Mouse (Mus musculus): Measurements from ENCODE around the gene Xpo5. TPM values are rescaled to one million over a fixed set of nuclear protein-coding genes. Genes with fewer than 3 reads are reported as not detected.

The Xpo5 gene
- total and polyA plus RNA-seq, 2 experiments from 2014 or later, result 11.7 to 28.9 TPM

- H3K4me2 ChIP-seq (ENCODE audit: low read depth, low read length), result peak overlapping the region; percentile 41
Observed at GRCm38 (mm10) chr17:46162551-46162950, 40.0 kb upstream of the Xpo5 start.

GRCm38 (mm10) chr17:46162951-46163421 lies 39.6 kb upstream of the Xpo5 start:
- peaks cover 43% of the 10 kb centered on the region for H3K36me3 ChIP-seq (replicated peaks; ENCODE audit: control insufficient read depth, insufficient read depth, low read length)
- WGBS, result 44% methylated on average over 9 of the region's 9 CpGs
- no peak overlapping the region for H3K9ac ChIP-seq (replicated peaks; ENCODE audit: low read depth, low read length)
- no peaks in the 10 kb centered on the region for H3K27me3 ChIP-seq (ENCODE audit: control insufficient read depth, insufficient read depth, low read length)
- H3K27ac ChIP-seq (ENCODE audit: low read depth), result peak overlapping the region; percentile 76
- H3K4me2 ChIP-seq (ENCODE audit: low read depth, low read length), result peak overlapping the region; percentile 41
- H3K4me1 ChIP-seq (ENCODE audit: control insufficient read depth, insufficient read depth), result peaks cover 28% of the 10 kb centered on the region
- DNase-seq (ENCODE audit: low spot score), result peak; percentile 34
- ATAC-seq (ENCODE audit: insufficient read depth, low read depth), result no peak
- TF ChIP-seq CTCF (IDR thresholded peaks at IDR 0.05; ENCODE audit: low read depth) (no peak), EP300 (IDR thresholded peaks at IDR 0.05; ENCODE audit: low read depth) (no peak)
- peak overlapping the region; percentile 23 for H3K4me3 ChIP-seq (ENCODE audit: low read depth, low read length)
- H3K9me3 ChIP-seq (replicated peaks; ENCODE audit: control insufficient read depth, low read length), result no peaks in the 10 kb centered on the region

More at GRCm38 (mm10) chr17:46162551-46162950, 40.0 kb upstream of the Xpo5 start:
- DNase-seq (ENCODE audit: low spot score), result no peak
- no peaks in the 10 kb centered on the region for H3K27me3 ChIP-seq (ENCODE audit: control insufficient read depth, insufficient read depth, low read length)
- H3K4me1 ChIP-seq (ENCODE audit: control insufficient read depth, insufficient read depth), result peaks cover 28% of the 10 kb centered on the region
- no peaks in the 10 kb centered on the region for H3K9me3 ChIP-seq (replicated peaks; ENCODE audit: control insufficient read depth, low read length)
- peak overlapping the region; percentile 76 for H3K27ac ChIP-seq (ENCODE audit: low read depth)
- H3K4me3 ChIP-seq (ENCODE audit: low read depth, low read length), result peak overlapping the region; percentile 23; the same call in 1 of the 2 replicates
- H3K9ac ChIP-seq (replicated peaks; ENCODE audit: low read depth, low read length), result no peak overlapping the region
- TF ChIP-seq EP300 (IDR thresholded peaks at IDR 0.05; ENCODE audit: low read depth) (no peak), CTCF (IDR thresholded peaks at IDR 0.05; ENCODE audit: low read depth) (no peak)
- ATAC-seq (ENCODE audit: insufficient read depth, low read depth), result no peak
- peaks cover 39% of the 10 kb centered on the region for H3K36me3 ChIP-seq (replicated peaks; ENCODE audit: control insufficient read depth, insufficient read depth, low read length)
- WGBS, result 75% methylated on average over 7 of the region's 7 CpGs

DNA sequence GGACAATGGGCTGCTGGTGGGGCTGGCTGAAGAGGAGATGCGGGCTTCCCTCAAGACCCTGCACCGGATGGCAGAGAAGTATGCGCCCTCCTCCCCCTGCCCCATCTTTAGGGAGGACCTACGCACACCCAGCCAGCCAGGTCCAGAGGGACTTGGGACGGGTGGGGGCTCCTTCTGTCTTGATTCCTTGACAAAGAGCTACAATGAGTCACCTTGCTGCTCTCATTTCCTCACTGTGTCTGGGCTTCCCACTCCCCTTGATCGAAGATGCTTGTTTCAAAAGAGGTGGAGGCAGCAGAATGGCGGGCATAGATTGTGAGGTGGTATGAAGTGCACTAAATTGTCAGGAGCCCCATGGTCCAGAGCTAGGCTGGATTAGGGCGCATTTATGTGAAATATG lies 38.3 kb upstream of the Xpo5 start:
- no peak for TF ChIP-seq CTCF (IDR thresholded peaks at IDR 0.05; ENCODE audit: low read depth)
- TF ChIP-seq EP300 (IDR thresholded peaks at IDR 0.05; ENCODE audit: low read depth), result no peak
- no peak overlapping the region for H3K9ac ChIP-seq (replicated peaks; ENCODE audit: low read depth, low read length)
- no peaks in the 10 kb centered on the region for H3K27me3 ChIP-seq (ENCODE audit: control insufficient read depth, insufficient read depth, low read length)
- peaks cover 33% of the 10 kb centered on the region for H3K4me1 ChIP-seq (ENCODE audit: control insufficient read depth, insufficient read depth)
- no peak overlapping the region for H3K27ac ChIP-seq (ENCODE audit: low read depth)
- no peak for DNase-seq (ENCODE audit: low spot score)
- H3K36me3 ChIP-seq (replicated peaks; ENCODE audit: control insufficient read depth, insufficient read depth, low read length), result peaks cover 56% of the 10 kb centered on the region
- WGBS, result 86% methylated on average over 8 of the region's 8 CpGs
- H3K9me3 ChIP-seq (replicated peaks; ENCODE audit: control insufficient read depth, low read length), result no peaks in the 10 kb centered on the region
- ATAC-seq (ENCODE audit: insufficient read depth, low read depth), result no peak
- H3K4me3 ChIP-seq (ENCODE audit: low read depth, low read length), result no peak overlapping the region
- H3K4me2 ChIP-seq (ENCODE audit: low read depth, low read length), result no peak overlapping the region

GRCm38 (mm10) chr17:46164791-46165190 lies 37.8 kb upstream of the Xpo5 start:
- Histone ChIP-seq H3K36me3 (replicated peaks; ENCODE audit: control insufficient read depth, insufficient read depth, low read length) (peaks cover 61% of the 10 kb centered on the region), H3K4me1 (ENCODE audit: control insufficient read depth, insufficient read depth) (peaks cover 31% of the 10 kb centered on the region), H3K4me2 (ENCODE audit: low read depth, low read length) (no peak overlapping the region), H3K27ac (ENCODE audit: low read depth) (no peak overlapping the region), H3K9ac (replicated peaks; ENCODE audit: low read depth, low read length) (no peak overlapping the region), H3K27me3 (ENCODE audit: control insufficient read depth, insufficient read depth, low read length) (no peaks in the 10 kb centered on the region), H3K4me3 (ENCODE audit: low read depth, low read length) (no peak overlapping the region), H3K9me3 (replicated peaks; ENCODE audit: control insufficient read depth, low read length) (no peaks in the 10 kb centered on the region)
- no peak for TF ChIP-seq EP300 (IDR thresholded peaks at IDR 0.05; ENCODE audit: low read depth)
- no peak for TF ChIP-seq CTCF (IDR thresholded peaks at IDR 0.05; ENCODE audit: low read depth)
- DNase-seq (ENCODE audit: low spot score) (no peak), ATAC-seq (ENCODE audit: insufficient read depth, low read depth) (no peak)
- WGBS, result 92% methylated on average over 10 of the region's 10 CpGs

DNA sequence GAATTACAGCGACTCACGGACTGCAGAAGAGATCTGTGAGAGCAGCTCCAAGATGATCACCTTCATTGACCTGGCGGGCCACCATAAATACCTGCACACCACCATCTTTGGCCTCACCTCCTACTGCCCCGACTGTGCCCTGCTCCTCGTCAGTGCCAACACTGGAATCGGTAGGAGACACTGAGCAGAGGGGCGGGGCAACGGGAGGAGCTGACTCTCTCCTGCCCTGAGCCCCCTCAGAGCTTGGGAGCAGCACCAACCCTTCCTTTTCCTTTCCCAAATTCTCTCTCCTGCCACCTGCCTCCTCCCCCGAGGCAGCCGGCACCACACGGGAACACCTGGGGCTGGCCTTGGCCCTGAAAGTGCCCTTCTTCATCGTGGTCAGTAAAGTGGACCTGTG lies 37.1 kb upstream of the Xpo5 start:
- no peak overlapping the region for H3K4me3 ChIP-seq (ENCODE audit: low read depth, low read length)
- no peak overlapping the region for H3K4me2 ChIP-seq (ENCODE audit: low read depth, low read length)
- DNase-seq (ENCODE audit: low spot score) (no peak), ATAC-seq (ENCODE audit: insufficient read depth, low read depth) (no peak)
- no peak overlapping the region for H3K27ac ChIP-seq (ENCODE audit: low read depth)
- H3K9me3 ChIP-seq (replicated peaks; ENCODE audit: control insufficient read depth, low read length), result no peaks in the 10 kb centered on the region
- TF ChIP-seq EP300 (IDR thresholded peaks at IDR 0.05; ENCODE audit: low read depth) (no peak), CTCF (IDR thresholded peaks at IDR 0.05; ENCODE audit: low read depth) (no peak)
- WGBS, result 82% methylated on average over 11 of the region's 12 CpGs
- peaks cover 31% of the 10 kb centered on the region for H3K4me1 ChIP-seq (ENCODE audit: control insufficient read depth, insufficient read depth)
- H3K36me3 ChIP-seq (replicated peaks; ENCODE audit: control insufficient read depth, insufficient read depth, low read length), result peaks cover 67% of the 10 kb centered on the region
- no peak overlapping the region for H3K9ac ChIP-seq (replicated peaks; ENCODE audit: low read depth, low read length)
- H3K27me3 ChIP-seq (ENCODE audit: control insufficient read depth, insufficient read depth, low read length), result no peaks in the 10 kb centered on the region

DNA sequence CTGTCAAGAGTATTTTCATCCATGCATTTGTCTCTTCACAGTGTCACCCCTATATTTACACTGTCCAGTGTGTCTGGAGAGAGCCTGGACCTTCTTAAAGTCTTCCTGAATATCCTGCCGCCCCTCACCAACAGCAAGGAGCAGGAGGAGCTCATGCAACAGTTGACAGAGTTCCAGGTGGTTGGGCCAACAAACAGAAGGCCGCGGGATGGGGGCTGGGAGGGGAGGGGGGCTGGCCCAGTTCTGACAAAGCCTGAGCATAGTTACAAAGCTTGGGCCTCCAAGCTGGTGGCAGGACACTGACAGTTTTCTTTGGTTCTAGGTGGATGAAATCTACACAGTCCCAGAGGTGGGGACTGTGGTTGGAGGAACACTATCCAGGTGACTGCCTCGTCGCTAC lies 36.3 kb upstream of the Xpo5 start:
- H3K4me2 ChIP-seq (ENCODE audit: low read depth, low read length), result no peak overlapping the region
- TF ChIP-seq EP300 (IDR thresholded peaks at IDR 0.05; ENCODE audit: low read depth) (no peak), CTCF (IDR thresholded peaks at IDR 0.05; ENCODE audit: low read depth) (no peak)
- H3K27me3 ChIP-seq (ENCODE audit: control insufficient read depth, insufficient read depth, low read length), result no peaks in the 10 kb centered on the region
- DNase-seq (ENCODE audit: low spot score) (no peak), ATAC-seq (ENCODE audit: insufficient read depth, low read depth) (no peak)
- peaks cover 31% of the 10 kb centered on the region for H3K4me1 ChIP-seq (ENCODE audit: control insufficient read depth, insufficient read depth)
- no peaks in the 10 kb centered on the region for H3K9me3 ChIP-seq (replicated peaks; ENCODE audit: control insufficient read depth, low read length)
- peaks cover 67% of the 10 kb centered on the region for H3K36me3 ChIP-seq (replicated peaks; ENCODE audit: control insufficient read depth, insufficient read depth, low read length)
- peak overlapping the region; percentile 66 for H3K27ac ChIP-seq (ENCODE audit: low read depth)
- H3K9ac ChIP-seq (replicated peaks; ENCODE audit: low read depth, low read length), result 0 out of 2 replicates have a peak overlapping the region, but pooled peaks have one; percentile 28
- H3K4me3 ChIP-seq (ENCODE audit: low read depth, low read length), result no peak overlapping the region
- 80% methylated on average over 5 of the region's 5 CpGs for WGBS

Measured in heart, postnatal 0 days (tissue).